Mouse (Mus musculus) myocyte (in vitro differentiated cells): Measurements from ENCODE around the gene Cgas.
A peak's percentile ranks its signal among the peaks of the same experiment; 100 is the strongest.

ENCODE experiments used
- CEBPB ChIP-seq: IDR thresholded peaks from 2 replicates; pipeline ENCODE4 v1.6.1; 2011; ENCODE audit warnings: mild to moderate bottlenecking, moderate library complexity; ENCODE audit not compliant: poor library complexity, insufficient read depth, severe bottlenecking
- E2F4 ChIP-seq: IDR thresholded peaks from one replicate; pipeline ENCODE4 v1.6.1; 2011; ENCODE audit warnings: mild to moderate bottlenecking, control low read depth, moderate library complexity; ENCODE audit not compliant: insufficient read depth
- MAX ChIP-seq: IDR thresholded peaks from one replicate; pipeline ENCODE4 v1.6.1; 2011; ENCODE audit warnings: low read depth, mild to moderate bottlenecking, control low read depth
- MYOD1 ChIP-seq, 3 experiments: IDR thresholded peaks; one replicate each; pipeline ENCODE4 v1.6.1; 2011; ENCODE audit warnings: control low read depth in 2 of 3, low read depth in 2 of 3, mild to moderate bottlenecking in 2 of 3, moderate library complexity in 1 of 3; ENCODE audit not compliant: insufficient read length in 2 of 3, control insufficient read depth in 1 of 3
- MYOG ChIP-seq, 3 experiments: IDR thresholded peaks; one replicate each; pipeline ENCODE4 v1.6.1; 2011; ENCODE audit warnings: control low read depth in 2 of 3, low read depth in 2 of 3, mild to moderate bottlenecking in 2 of 3; ENCODE audit not compliant: insufficient read length in 2 of 3, control insufficient read depth in 1 of 3, insufficient read depth in 1 of 3
- POLR2A ChIP-seq: IDR thresholded peaks from one replicate; pipeline ENCODE4 v1.6.1; 2011; ENCODE audit warnings: low read depth, mild to moderate bottlenecking, control low read depth, moderate library complexity; ENCODE audit not compliant: insufficient read length
- POLR2AphosphoS2 ChIP-seq: IDR thresholded peaks from one replicate; pipeline ENCODE4 v1.6.1; 2011; ENCODE audit warnings: low read depth, control low read depth; ENCODE audit not compliant: insufficient read length
- TCF12 ChIP-seq: IDR thresholded peaks from one replicate; pipeline ENCODE4 v1.6.1; 2011; ENCODE audit warnings: mild to moderate bottlenecking, control low read depth; ENCODE audit not compliant: poor library complexity, insufficient read depth, severe bottlenecking

- TF ChIP-seq MYOG (IDR thresholded peaks at IDR 0.05; ENCODE audit: control insufficient read depth in 1 of 3, insufficient read depth in 1 of 3, insufficient read length in 2 of 3, low read depth in 2 of 3) (no peak), POLR2A (no peak), MAX (no peak), CEBPB (no peak), POLR2AphosphoS2 (peak; percentile 34), TCF12 (no peak), MYOD1 (IDR thresholded peaks at IDR 0.05; ENCODE audit: control insufficient read depth in 1 of 3, insufficient read length in 2 of 3, low read depth in 2 of 3) (no peak), E2F4 (no peak)
These were observed 32.3 kb upstream of the Cgas start for GRCm38 (mm10) chr9:78475383-78475780.
